Mouse (Mus musculus) kidney, postnatal 10 days (tissue): Measurements from ENCODE around the gene Acot8.

Source experiments
- DNase-seq: peaks from one replicate; pipeline ENCODE4 v3.0.0; 2021; ENCODE audit warnings: mixed read lengths

Gene Acot8

DNA sequence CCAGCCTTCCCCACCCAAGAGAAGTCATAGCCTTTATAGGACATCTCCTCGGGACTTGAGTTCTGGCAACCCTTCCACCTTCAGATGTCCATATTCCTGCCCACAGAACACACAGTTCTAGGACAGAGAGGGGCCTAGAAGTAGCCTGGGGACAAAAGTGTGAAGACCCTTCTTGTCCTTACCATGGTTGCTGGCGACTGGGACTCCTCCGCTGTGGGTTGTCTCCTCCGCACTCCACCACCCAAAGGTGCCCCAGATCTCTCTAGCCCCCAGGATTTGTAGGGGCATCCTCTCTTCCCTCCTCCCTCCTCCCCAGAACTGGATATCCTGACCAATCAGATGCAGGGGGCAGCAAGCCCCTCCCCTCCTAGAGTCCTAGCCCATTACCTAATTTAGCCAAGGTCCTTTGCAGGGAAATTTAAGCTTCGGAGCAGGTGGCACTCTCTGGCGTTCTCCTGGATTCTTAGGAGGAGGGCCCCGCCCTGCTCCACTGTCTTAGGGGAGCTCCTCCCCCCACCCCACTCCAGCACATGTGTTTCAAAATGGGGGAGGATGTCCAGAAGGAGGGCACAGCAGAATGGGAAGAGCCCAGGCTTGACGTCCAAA lies 25.1 kb downstream of the Acot8 start, which contains the start of gene Tnnc2:
Tnnc2 (minus strand) TSS at position 487 of the 606 bp plus-strand sequence.
- no peak for DNase-seq

DNA sequence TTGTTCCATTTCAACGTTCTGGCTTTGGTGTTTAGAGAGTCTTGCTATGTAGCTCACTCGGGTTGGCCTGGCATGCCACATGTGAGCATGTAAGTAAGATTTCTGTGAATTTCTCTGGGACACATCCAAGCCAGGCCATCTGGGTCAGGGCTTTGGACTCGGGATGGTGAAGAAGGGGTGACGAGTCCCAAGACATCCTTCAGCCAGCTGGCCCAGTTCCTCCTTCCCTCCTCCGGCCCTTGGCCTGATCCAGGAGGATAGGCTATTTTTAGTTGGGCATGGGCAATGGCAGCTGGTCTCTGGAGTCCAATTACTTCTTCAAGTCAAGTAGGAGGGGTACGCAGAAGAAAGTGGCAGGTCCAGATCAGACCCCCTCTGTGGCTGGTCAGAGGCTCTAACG lies 25.9 kb downstream of the Acot8 start:
- no peak for DNase-seq

DNA sequence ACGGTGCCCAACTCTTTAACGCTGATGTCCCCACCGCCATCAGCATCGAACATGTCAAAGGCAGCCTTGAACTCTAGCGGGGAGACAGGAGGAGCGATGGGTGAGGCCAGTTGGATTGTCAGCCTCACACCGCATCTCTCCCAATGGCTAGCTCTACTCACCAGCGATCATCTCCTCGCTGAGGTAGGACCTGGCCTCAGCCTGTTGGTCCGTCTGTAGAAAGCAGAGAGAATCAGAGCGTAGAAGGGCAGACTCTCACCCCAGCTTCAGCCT lies 26.7 kb downstream of the Acot8 start:
- no peak for DNase-seq

DNA sequence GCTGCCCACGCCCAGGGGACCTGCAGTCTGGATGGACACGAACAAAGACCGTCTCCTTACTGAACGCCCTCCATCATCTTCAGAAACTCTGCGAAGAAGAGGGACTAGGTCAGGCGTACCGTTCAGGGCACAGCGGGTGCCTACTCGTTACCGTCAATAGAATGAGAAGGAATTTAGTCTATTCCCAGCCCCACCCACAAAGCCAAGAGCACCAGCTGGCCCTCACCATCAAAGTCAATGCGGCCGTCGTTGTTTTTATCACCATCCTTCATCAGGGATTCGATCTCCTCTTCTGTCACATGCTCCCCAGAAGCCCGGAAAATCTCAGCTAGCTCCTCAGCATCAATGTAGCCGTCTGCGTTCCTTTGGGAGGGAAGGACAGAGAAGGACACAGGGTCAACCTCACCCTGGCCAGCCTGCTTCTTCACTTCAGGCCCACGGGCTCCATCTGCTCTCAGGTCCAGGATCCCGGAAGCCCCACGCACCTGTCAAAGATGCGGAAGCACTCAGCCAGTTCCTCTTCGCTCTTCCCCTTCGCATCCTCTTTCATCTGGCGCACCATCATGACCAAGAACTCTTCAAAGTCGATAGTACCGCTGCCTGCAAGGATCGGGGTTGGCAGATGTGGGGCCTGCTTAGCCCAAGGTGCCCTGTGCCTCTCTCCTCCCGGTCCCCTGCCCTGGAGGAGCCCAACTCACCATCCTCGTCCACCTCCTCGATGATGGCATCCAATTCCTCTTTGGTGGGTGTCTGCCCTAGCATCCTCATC lies 27.3 kb downstream of the Acot8 start:
- DNase-seq = no peak

DNA sequence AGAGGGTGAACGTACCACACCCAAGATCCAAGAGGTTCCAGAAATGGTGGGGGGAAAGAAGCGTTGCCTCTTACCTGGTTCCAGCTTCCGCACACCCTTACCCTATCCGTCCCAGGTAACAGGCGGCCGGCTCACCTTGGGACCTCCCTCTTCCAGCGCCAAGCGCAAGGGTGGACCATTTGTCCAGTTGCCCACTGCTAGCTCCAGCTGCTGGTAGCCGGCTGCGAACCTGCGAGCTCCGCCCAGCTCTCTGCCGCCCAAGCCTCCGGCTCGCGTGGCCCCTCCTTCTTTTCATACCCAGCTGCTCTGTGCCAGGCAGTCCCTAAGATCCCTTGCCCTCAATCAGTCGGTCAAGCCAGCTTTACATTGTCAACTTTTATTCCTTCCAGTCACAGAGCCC lies 27.9 kb downstream of the Acot8 start:
- no peak for DNase-seq

DNA sequence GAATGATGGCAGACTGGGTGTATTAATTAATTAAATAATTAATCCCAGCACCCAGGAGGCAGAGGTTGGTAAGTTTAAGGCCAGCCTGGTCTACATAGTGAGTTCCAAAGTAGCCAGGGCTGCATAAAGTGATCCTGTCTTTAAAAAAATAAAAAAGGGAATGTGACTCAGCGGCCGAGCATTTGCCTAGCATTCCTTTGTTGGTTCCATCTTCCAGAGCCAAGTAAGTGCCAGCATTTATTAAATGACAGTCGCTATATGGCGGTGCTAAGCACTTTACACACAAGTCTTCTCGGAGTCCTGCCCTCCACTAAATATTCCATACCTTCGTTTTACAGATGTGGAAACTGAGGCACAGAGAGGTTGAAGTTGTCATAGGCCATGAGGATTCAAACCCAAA lies 28.6 kb downstream of the Acot8 start:
- no peak for DNase-seq

DNA sequence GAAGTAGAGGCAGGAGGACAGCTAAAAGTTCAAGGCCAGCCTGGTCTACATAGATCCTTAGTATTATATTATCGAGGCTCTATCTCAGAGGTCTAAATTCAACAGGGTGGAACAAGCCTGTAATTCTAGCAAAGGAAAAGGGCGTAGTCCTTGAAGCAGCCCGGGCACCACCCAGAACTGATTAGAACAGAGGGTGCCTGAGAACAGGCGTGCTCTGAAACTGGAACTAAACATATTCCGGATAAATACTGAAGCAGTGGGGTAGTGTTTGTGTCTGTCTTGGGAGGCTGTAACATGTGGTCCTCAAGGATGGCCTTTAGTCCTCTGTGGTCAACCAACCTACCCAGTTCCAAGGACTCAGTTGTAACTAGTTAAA lies 30.7 kb downstream of the Acot8 start:
- DNase-seq = no peak

DNA sequence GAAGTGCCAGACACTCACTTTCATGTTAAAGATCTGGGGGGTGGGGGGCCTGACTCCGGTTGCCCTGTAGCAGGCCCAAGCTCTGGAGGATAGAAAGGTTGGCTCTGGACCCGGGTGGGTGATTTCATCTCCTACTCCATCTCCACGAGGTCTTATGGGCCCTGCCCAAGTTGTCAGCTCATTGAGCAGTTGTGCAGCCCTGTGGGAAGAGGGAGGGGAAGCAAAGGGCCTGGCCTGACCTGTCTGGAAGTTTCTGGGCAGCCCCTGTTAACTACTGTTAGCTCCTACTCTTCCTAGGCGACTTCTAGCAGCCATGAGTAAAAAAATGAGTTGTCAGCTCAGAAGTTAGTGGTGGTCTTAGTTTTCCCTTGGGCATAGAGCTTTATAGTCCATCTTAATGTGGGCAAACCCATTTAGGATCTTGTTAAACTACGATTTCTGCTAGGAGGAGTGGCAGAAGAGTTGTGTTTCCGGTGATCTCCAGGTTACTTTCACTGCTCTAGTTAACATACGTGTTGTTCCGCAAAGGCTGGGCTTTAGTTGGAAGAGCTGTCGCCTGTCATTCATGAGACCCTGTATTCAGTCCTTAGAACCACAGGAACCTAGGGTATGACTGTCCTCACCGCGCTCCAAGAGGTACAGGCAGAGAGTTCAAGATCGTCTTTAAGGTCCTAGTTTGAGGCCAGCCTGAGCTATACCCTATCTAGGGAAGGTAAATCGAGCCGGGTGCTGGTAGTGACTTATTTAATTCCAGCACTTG lies 31.3 kb downstream of the Acot8 start:
- no peak for DNase-seq

DNA sequence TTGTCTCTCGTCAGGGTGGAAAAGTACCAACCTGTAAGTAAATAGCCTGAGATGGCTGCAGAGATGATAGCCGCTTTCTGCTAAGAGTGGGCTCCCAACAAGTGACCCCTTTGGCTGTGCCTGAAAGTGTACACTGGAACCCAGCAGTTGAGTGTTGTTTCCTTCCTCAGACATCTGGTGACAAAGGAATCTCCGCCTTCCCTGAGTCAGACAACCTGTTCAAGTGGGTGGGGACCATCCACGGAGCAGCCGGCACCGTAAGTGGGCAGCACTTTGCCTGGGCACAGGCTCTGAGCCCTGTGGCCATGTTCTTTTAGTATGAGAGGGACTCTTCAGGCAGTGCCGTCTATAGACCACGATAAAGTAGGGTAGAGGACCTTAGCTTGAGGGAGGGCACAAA lies 33.6 kb downstream of the Acot8 start:
- no peak for DNase-seq

DNA sequence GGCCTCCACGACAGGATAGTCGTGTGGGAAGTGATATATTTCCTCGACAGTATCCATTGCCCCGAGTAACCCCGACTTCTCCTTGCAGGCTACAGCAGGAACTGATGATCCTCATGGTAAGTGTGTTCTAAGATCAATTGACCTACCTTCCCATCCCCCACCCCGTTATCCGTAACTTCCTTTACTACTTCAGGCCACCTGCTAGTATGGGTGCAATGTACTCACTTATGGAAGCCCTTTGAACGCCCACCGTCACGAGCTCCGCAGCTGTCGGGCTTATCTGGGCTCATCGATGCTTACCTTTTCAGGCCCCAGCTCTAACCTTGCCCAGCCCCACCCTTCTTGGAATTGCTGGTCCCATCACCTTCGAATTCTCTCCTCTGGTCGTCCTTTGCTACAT lies 34.4 kb downstream of the Acot8 start:
- DNase-seq = no peak

DNA sequence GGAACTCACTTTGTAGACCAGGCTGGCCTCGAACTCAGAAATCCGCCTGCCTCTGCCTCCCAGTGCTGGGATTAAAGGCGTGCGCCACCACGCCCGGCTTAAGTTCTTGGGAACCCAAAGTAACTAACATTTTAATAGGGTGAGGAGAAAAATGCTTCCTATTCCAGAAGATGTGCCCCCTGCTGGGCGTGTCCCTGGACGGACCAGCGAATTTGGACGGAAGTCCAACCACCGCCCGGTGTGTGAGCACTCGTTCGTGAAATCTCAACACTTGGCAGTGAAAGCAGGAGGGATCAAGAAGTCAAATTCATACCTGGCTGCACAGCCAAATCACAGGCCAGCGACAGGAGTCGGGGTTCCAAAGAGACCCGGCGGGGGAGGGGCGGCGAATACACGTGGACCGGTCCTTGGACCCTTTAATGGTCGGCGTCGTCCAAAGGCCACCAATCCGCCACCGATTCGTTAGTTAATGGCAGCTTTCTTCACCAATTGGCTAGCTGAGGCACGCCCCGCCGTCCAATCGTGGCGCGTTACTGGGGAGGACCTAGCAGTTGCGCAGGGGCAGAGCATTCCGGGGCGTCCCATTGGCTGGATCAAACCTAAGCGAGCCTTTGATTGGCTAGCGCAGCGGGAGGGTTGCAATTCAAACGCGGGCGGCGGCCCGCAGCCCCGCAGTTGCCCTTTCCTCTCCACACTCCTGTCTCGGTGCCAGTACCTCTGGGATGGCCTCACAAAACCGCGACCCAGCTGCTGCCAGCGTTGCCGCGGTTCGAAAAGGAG lies 35.2 kb downstream of the Acot8 start, which contains the start of gene Ube2c:
Ube2c (plus strand) TSS at position 641 of the 780 bp plus-strand sequence.
- peak; percentile 99 for DNase-seq

DNA sequence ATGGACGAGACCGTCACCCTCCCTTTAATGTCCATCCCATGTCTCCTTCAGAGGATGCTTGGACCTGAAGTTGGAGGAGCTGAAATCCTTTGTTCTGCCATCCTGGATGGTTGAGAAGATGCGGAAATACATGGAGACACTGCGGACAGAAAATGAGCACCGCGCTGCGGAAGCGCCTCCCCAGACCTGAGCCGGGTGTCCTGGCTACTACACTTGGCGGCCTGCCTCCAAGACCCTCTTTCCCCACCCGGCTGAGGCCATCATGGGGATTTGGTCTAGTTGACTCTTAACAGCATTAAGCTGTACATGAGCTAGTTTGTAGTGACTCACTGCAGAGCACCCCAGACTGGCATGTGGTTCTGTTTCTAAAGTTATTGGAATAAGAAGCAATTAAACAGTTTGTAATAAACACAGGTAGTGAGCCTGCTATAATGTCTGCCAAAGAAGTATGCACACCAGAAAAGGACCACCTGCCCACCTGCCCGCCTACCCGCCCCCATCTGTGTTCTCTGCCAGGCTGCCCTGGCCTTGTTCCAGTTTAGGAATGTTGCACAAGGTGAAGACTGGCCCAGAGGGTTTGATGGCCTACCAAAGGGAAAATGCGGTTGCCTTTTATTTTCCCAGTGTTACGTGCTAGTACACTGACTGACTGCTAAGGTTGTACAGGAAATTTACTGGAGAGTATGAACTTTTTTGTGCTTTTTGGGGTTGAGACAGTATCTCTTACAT lies 36.7 kb downstream of the Acot8 start:
- DNase-seq = no peak

DNA sequence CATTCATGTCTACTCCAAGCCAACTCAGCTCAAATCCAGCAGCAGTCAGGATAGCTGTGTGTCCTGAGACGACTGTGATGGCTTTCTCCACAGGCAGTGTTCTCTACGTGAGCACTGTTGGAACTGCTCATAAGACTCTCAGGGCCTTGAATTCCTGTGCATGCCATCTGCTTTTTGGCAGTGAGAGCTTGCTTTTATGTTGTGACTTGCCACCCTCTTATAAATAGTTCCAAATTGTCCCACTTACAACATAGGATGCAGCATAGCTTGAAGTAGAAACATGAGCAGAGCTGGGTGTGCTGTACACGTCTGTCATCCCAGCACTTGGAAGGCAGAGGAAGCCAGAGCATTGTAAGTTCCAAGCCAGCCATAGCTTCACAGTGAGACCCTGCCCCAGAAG lies 38.8 kb downstream of the Acot8 start:
- no peak for DNase-seq

DNA sequence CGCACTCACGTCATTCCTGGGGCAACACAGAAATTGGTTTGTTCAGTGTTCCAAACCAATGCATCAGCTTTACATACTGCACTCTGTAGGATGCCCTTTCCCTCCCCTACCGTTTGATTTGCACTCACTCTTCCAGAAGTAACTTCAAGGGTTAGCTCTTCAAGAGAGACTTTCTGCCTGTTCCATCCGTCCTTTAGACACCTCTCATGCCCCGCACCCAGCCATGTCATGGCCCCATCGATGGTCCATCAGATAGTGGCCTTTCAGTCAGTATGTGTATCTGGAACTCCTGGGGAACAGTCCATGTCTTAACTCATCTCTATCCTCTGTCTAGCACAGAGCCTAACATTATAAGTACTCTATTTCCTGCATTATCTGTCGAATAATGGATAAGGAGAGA lies 42.1 kb downstream of the Acot8 start:
- no peak for DNase-seq

DNA sequence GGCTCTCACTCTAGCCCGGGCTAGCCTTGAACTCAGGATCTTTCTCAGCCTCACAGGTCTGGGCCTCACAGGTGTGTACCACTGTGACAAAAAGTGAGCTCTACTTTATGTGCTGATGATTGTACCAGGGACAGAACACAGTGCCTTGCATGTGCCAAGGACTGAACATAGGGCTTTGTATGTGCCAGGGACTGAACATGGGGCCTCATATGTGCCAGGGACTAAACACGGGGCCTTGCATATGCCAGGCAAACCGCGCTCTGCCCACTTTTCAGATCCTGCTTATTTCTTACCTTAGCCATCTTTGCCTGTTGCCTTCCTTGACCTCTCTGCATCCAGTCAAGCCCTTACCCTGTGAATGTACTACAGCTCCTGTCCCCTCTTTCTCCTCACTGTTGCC lies 42.7 kb downstream of the Acot8 start:
- no peak for DNase-seq

DNA sequence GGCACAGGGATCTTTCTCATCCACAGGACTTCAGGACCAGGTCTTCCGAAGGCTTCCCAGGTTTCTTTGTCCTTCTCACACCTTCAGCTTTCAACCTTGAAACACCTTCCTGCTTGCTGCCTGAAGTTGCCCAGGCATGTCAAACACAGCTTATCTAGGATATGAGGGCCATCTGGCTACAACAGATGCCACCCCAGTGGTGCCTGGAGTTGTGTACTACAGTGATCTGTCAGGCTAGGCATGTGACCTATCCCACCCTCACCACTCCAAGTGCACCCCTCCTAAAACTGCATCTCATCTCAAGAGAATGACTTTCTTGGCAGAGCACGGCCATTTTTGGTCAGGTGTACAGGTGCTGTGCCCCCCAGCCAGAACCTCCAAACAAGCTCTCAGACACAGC lies 43.2 kb downstream of the Acot8 start:
- DNase-seq = no peak

DNA sequence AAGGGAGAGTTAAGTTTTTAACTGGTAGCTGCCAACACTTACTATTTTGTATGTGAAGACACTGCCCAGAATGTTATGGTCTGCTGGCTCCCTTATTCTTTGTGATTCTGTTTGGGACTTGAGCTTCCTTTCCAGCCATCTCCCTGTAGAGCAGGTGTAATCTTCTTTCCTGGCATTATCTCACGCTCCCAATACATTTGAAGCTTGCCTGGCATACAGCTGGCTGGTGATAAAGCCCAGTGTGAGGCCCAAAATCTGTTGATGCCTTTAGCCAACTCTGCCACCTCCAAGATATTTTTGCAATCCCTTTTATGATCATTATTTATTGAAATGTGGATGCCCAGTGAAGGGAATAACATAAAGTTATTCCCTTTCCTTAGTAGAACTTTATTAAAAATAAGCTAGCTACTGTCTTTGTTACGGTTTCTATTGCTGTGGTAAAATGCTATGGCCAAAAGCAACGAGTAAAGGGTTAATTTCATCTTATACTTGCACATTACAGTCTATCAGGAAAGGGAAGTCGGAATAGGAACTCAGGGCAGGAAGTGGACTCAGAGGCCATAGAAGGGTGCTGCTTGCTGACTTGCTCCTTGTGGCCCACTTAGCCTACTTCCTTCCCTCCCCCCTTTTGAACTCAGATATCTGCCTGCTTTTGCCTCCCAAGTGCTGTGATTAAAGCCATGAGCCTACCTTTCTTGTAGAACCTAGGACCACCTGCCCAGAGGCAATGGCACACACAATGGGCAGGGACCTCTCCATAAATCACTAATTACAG lies 44.4 kb downstream of the Acot8 start:
- no peak for DNase-seq

DNA sequence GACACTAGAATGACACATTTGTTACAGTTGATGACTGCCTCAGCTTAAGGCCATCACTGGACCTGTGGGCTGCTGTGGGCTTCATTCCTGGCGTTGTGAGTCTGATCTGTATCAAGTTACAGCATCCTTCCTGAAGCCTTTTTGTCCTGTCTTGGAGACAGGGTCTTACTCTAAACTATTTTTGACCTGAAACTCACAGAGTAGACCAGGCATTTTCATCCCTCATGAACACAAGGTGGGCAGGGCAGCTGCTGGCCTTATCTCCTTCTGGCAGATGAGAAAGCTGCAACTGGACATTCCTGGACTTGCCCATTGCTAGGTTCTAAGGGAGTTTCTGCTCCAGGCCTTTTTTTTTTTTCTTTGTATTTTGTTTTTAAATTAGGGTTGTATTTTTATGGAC lies 46.0 kb downstream of the Acot8 start:
- no peak for DNase-seq

DNA sequence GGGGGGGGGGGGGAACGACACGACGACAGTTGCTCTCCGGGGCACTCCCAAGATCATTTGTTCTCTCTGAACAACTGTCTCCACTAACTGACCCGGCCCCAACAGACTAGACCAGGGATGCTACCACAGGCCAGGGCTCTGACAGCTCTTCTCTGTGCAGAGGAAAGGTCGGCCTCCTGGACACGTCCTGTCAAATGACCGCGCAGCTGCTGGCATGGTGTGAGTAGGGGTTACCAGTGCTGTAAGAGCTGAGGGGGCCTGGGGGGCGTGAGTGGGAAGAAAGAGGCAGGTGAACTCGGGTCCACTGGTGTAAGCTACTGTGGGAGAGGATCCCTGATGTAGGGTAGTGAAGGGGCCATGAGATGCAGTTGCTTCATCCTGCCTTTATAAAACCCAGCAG lies 46.8 kb downstream of the Acot8 start:
- DNase-seq = no peak

DNA sequence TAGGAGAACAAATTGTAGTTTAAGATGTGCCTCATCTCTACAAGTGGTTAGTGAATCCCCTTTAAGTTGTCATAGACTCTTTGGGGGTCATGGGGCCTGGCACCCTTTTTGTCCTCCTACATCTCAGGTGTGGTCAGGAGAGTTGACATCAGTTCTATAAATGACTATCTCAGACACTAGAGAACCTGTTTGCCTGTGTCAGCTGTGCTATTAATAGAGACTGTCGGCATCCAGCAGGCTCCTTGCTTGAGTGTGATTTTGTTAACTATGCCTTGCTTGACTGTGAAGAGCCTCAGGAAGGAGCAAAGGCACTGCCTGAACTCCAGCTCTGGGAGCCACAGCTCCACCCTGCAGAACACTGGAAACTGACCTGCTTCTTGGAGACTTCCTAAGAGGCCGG lies 49.9 kb downstream of the Acot8 start:
- DNase-seq = no peak

DNA sequence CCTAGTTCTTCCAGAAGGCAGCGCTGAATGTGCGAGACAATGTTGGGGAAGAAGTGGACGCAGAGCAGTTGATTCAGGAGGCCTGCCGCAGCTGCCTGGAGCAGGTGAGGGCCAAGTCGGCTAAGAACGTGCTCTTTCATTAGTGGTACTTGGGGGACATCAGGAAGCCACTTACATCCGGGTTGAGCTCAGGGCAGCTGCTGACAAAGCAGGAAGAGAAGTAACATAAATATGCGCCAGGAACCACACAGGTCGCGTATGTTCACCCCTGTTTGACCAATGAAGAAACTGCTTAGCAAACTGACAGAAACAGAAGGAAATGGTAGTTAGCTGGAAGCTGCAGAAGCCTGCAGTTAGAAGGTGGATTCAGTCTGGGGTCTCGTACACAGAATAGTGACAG lies 50.6 kb downstream of the Acot8 start:
- DNase-seq = no peak

DNA sequence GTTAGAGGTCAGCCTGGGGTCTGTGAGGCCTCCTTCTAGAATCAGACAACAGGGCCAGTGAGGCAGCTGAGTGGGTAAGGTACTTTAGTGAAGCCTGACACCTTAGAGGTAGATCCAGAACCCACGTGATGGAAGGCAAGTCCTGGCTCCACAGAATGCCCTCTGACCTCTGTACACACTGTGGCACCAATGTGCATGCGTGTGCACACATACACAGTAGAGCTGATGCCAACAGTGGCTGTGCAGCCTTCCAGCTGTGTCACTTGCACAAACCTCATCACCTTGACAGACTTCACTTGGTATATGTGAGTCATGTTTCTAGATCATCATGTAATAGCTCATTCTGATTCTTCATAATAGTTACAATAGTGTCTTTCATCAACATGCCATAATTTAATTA lies 52.2 kb downstream of the Acot8 start:
- DNase-seq = no peak
